Mouse (Mus musculus) adrenal gland, postnatal 25 days (tissue): ENCODE measurements around the gene Nrtn. TPM values are rescaled to one million over a fixed set of nuclear protein-coding genes. Genes with fewer than 3 reads are reported as not detected.

Source experiments
- DNase-seq: peaks from one replicate; pipeline ENCODE4 v3.0.0; 2021; ENCODE audit warnings: mixed read lengths
- total RNA-seq: library from RNA; stranded (reverse); gene quantifications from 2 replicates; pipeline ENCODE4 v1.2.3, GENCODE M21; 2021

The Nrtn gene
- total RNA-seq, 1 experiment from 2014 or later = 3.8 TPM

GRCm38 (mm10) chr17:56722441-56722840 is 34.9 kb downstream of the Nrtn start:
- DNase-seq = peak; percentile 59

GRCm38 (mm10) chr17:56717363-56718058 is 39.8 kb downstream of the Nrtn start, which contains the start of the genes Ndufa11 and Vmac:
TSS of gene Ndufa11 (plus strand) at chr17:56717767.
TSS of gene Vmac (minus strand) at chr17:56718022.
- DNase-seq = peak; percentile 96

GRCm38 (mm10) chr17:56716655-56717362 is 40.5 kb downstream of the Nrtn start:
- peak; percentile 92 for DNase-seq

- DNase-seq = no peak
Observed at GRCm38 (mm10) chr17:56715914-56716654, 41.2 kb downstream of the Nrtn start.

GRCm38 (mm10) chr17:56715360-56715759 is 42.0 kb downstream of the Nrtn start:
- no peak for DNase-seq

GRCm38 (mm10) chr17:56709708-56710107 is 47.6 kb downstream of the Nrtn start:
- no peak for DNase-seq

- no peak for DNase-seq
Observed at GRCm38 (mm10) chr17:56708692-56709091, 48.6 kb downstream of the Nrtn start.

- DNase-seq = no peak
Observed at GRCm38 (mm10) chr17:56706515-56706914, 50.8 kb downstream of the Nrtn start.

- DNase-seq = no peak
Observed at GRCm38 (mm10) chr17:56703038-56703437, 54.3 kb downstream of the Nrtn start.

Other genes with a start within 250 kb of the Nrtn start
- not detected in 2 replicates for gene Znrf4, start 245.1 kb downstream of the Nrtn start, total RNA-seq
- 0.76 and 1.1 TPM in 2 replicates for gene Gm20219, start 203.1 kb downstream of the Nrtn start, total RNA-seq
- gene Safb2, start 172.9 kb downstream of the Nrtn start, total RNA-seq = 168 and 196 TPM in 2 replicates
- gene Safb, start 172.7 kb downstream of the Nrtn start, total RNA-seq = 143 and 157 TPM in 2 replicates
- gene 2410015M20Rik, start 147.8 kb downstream of the Nrtn start, total RNA-seq = 303 and 325 TPM in 2 replicates
- 836 and 891 TPM in 2 replicates for gene Rpl36, start 144.1 kb downstream of the Nrtn start, total RNA-seq
- 540 and 560 TPM in 2 replicates for gene Lonp1, start 130.6 kb downstream of the Nrtn start, total RNA-seq
- 3.2 and 4.0 TPM in 2 replicates for gene Catsperd, start 129.4 kb downstream of the Nrtn start, total RNA-seq
- gene Ranbp3, start 84.2 kb downstream of the Nrtn start, total RNA-seq = 79.7 and 80.3 TPM in 2 replicates
- 248 and 277 TPM in 2 replicates for gene Ndufa11, start 39.8 kb downstream of the Nrtn start, total RNA-seq
- gene Vmac, start 39.5 kb downstream of the Nrtn start, total RNA-seq = 27.1 and 29.1 TPM in 2 replicates
- 41.9 and 47.4 TPM in 2 replicates for gene Dus3l, start 7.2 kb upstream of the Nrtn start, total RNA-seq
- gene Prr22, start 12.7 kb upstream of the Nrtn start, total RNA-seq = 0.79 and 1.5 TPM in 2 replicates
- gene Rfx2, start 73.5 kb upstream of the Nrtn start, total RNA-seq = 6.9 and 11.1 TPM in 2 replicates
- 0.71 and 0.76 TPM in 2 replicates for gene Acsbg2, start 116.9 kb upstream of the Nrtn start, total RNA-seq
- gene 1700061G19Rik, start 117.9 kb upstream of the Nrtn start, total RNA-seq = 5.4 and 8.9 TPM in 2 replicates
- gene Mllt1, start 177.9 kb upstream of the Nrtn start, total RNA-seq = 36.2 and 36.3 TPM in 2 replicates
- 0.38 and 0.70 TPM in 2 replicates for gene Acer1, start 224.6 kb upstream of the Nrtn start, total RNA-seq
- gene Clpp, start 232.8 kb upstream of the Nrtn start, total RNA-seq = 106 and 120 TPM in 2 replicates
- 67.3 and 95.1 TPM in 2 replicates for gene Alkbh7, start 239.8 kb upstream of the Nrtn start, total RNA-seq
- gene Pspn, start 242.5 kb upstream of the Nrtn start, total RNA-seq = 0.76 and 2.3 TPM in 2 replicates